ENCODE assay signal across 8 mouse cellular contexts in the genomic region with DNA sequence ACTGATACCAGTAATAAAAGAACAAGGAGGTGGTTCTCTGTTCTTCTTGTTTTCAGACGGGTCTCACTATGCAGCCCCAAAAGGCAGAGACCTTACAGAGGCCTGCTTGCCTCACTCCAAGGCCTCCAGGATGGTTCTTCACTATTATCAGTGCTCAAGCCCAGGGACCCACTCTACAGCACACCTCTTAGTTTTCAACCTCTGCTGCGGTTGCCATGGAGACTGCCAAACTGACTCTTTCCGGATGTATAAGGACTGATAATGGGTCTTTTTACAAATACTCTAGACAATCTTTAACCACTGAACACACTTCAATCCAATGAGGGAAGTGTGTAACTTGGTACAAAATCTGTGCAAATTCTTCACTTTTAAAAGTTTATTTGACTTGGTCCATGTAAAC. TPM values are rescaled to one million over a fixed set of nuclear protein-coding genes. Genes with fewer than 3 reads are reported as not detected.
A peak's percentile ranks its signal among the peaks of the same experiment; 100 is the strongest.
DNase-seq lines count a peak whose midpoint lies in the region; ATAC-seq lines count a peak whose summit lies in the region.

No protein-coding gene starts in this region.

- peaks cover 13% of the 10 kb centered on the region for H3K4me1 ChIP-seq in limb, embryonic 15.5 days
- peaks cover 12% of the 10 kb centered on the region for H3K4me1 ChIP-seq in stomach, embryonic 16.5 days (ENCODE audit: control insufficient read depth, insufficient read depth, low read length)

- no peaks in the 10 kb centered on the region for H3K36me3 ChIP-seq in limb, embryonic 15.5 days
- no peaks in the 10 kb centered on the region for H3K36me3 ChIP-seq in stomach, embryonic 16.5 days (ENCODE audit: control insufficient read depth, insufficient read depth, low read length)

- H3K9ac ChIP-seq in limb, embryonic 15.5 days, result no peak overlapping the region
- H3K9ac ChIP-seq in stomach, embryonic 16.5 days (ENCODE audit: low read length), result no peak overlapping the region

- no peaks in the 10 kb centered on the region for H3K27me3 ChIP-seq in limb, embryonic 15.5 days
- no peaks in the 10 kb centered on the region for H3K27me3 ChIP-seq in stomach, embryonic 16.5 days (ENCODE audit: control insufficient read depth, insufficient read depth, low read length)

- H3K9me3 ChIP-seq in limb, embryonic 15.5 days, result no peaks in the 10 kb centered on the region
- H3K9me3 ChIP-seq in stomach, embryonic 16.5 days (replicated peaks; ENCODE audit: control insufficient read depth, low read length), result no peaks in the 10 kb centered on the region

- H3K27ac ChIP-seq in limb, embryonic 15.5 days, result no peak overlapping the region
- no peak overlapping the region for H3K27ac ChIP-seq in stomach, embryonic 16.5 days (ENCODE audit: low read length)

- peak; percentile 59 for DNase-seq in CD4-positive, CD25-positive, alpha-beta regulatory T cell, adult 2 months (ENCODE audit: low read depth, low spot score)
- DNase-seq in thymus, postnatal 0 days (ENCODE audit: low spot score), result peak; percentile 14
- no peak for DNase-seq in thymus, postnatal 25 days
- no peak for DNase-seq in adrenal gland, adult 2 months
- no peak for DNase-seq in urinary bladder, postnatal 25 days (ENCODE audit: low spot score)

- ATAC-seq in CD4-positive, CD25-positive, alpha-beta regulatory T cell, adult 4 months, result no peak
- no peak for ATAC-seq in limb, embryonic 15.5 days (ENCODE audit: insufficient number of reproducible peaks, low FRiP score, low TSS enrichment, low read depth)
- ATAC-seq in stomach, embryonic 16.5 days (ENCODE audit: insufficient read depth, low FRiP score), result no peak

- H3K4me2 ChIP-seq in limb, embryonic 15.5 days, result 0 out of 2 replicates have a peak overlapping the region, but pooled peaks have one; percentile 7
- H3K4me2 ChIP-seq in stomach, embryonic 16.5 days (ENCODE audit: low read depth, low read length), result peak overlapping the region; percentile 68

- WGBS in limb, embryonic 15.5 days, result 44% methylated on average over 3 of the region's 3 CpGs
- WGBS in stomach, embryonic 16.5 days, result 32% methylated on average over 3 of the region's 3 CpGs

- peak overlapping the region; percentile 1; the same call in 1 of the 2 replicates for H3K4me3 ChIP-seq in limb, embryonic 15.5 days
- no peak overlapping the region for H3K4me3 ChIP-seq in stomach, embryonic 16.5 days (replicated peaks; ENCODE audit: low read length)

RNA-seq across cellular contexts. Expression of a gene that starts 2.1 kb away (rescaled TPM):
- 1 to 10 TPM; 3.2 to 4.1 TPM for polyA plus RNA-seq in CD4-positive, CD25-positive, alpha-beta regulatory T cell, adult 4 months (2017; shearing (Covaris generic))
- 21.2 and 23.8 TPM in 2 replicates for polyA plus RNA-seq in thymus, postnatal 0 days (2015; fragmentation: Nextera tagmentation; extraction: Ambion mirVana)
- polyA plus RNA-seq in limb, embryonic 15.5 days (2015; fragmentation: Nextera tagmentation; extraction: Ambion mirVana), result 40.3 and 46.2 TPM in 2 replicates
- 28.6 and 36.4 TPM in 2 replicates for polyA plus RNA-seq in stomach, embryonic 16.5 days (2015; fragmentation: Nextera tagmentation; extraction: Ambion mirVana)
- 10 to 100 TPM; 56.5 to 70.5 TPM for total RNA-seq in adrenal gland, adult 2 months (2021)
- polyA plus RNA-seq in adrenal gland, adult 2 months (2012; rRNA removed), result 24.6 and 28.6 TPM in 2 replicates

Comparison
In these comparisons a context has a peak if more than half of its experiments do, and no peak if none do; other contexts are left out.
1. DNase-seq: peak in CD4-positive, CD25-positive, alpha-beta regulatory T cell, adult 2 months (single experiment) and thymus, postnatal 0 days (single experiment); none in thymus, postnatal 25 days (single experiment), adrenal gland, adult 2 months (single experiment) and urinary bladder, postnatal 25 days (single experiment).